Mouse (Mus musculus): ENCODE measurements around the gene C1qtnf4. TPM values are rescaled to one million over a fixed set of nuclear protein-coding genes. Genes with fewer than 3 reads are reported as not detected.

Gene C1qtnf4
- polyA plus RNA-seq, 1 experiment from 2014 or later: 18.4 TPM

DNA sequence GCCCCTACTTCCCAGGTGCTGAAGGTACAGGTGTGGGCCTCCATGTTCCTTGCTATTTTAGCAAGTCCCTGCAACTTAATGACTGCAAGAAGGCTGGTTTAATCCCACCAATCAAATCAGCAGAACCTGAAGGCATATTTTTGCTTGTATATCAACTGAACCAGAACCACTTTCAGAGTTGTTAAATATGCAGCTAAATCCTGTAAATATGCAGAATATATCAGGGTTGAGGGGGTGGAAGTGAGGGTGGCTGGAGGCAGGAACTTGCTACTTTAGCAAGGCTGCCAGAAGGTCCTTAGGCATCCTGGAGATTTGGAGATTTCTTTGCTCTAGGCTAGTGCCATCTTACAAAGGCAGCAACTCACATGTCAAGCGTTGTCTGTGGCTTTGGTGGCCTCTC, 29.9 kb downstream of the C1qtnf4 start:
- whole genome bisulfite sequencing: 78% methylated on average over 1 of the region's 1 CpGs
- DNase-seq (ENCODE audit: low spot score) (no peak), ATAC-seq (no peak)
- Histone ChIP-seq H3K9ac (ENCODE audit: low read length) (peak overlapping the region; percentile 26; the same call in 1 of the 2 replicates), H3K4me2 (ENCODE audit: low read length) (peak overlapping the region; percentile 81; the same call in 1 of the 2 replicates), H3K4me3 (ENCODE audit: low read depth, low read length) (no peak overlapping the region), H3K4me1 (ENCODE audit: control insufficient read depth, insufficient read depth, low read length) (peaks cover 10% of the 10 kb centered on the region; the same call in 1 of the 2 replicates), H3K27me3 (replicated peaks; ENCODE audit: control insufficient read depth, insufficient read depth, low read length) (no peaks in the 10 kb centered on the region), H3K27ac (ENCODE audit: low read depth, low read length) (no peak overlapping the region), H3K36me3 (ENCODE audit: control insufficient read depth, insufficient read depth, low read length) (peaks cover 30% of the 10 kb centered on the region), H3K9me3 (replicated peaks; ENCODE audit: control insufficient read depth, low read length) (no peaks in the 10 kb centered on the region)

DNA sequence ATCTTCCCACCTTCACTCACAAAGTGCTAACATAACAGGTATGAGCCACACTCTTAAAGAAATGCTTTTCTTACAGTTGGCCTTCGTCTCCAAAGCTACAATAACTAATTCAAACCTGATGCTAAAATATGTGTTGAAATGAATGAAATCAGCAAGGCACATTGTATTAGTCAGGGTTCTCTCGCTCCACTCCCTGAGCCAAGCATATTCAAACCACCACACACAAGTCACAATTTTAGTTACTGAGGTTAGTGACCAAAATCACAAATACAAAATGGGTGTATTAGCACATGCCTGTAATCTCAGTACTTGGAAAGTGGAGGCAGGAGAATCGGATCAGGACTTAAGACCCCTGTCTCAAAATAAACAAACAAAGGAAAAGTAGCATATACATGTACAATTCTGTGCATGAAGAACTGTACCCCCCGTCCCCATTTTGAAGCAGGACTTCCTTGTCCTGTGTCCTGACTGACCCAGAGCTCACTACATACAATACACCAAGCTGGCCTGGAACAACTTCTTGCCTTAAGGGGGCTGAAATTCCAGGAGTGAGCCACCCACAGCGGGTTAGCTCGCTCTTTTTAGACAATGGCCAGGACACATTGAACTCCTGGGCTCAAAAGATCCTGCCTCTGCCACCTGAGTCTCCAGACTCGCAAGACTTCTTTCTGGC, 31.0 kb downstream of the C1qtnf4 start:
- Histone ChIP-seq H3K4me3 (ENCODE audit: low read depth, low read length) (peak overlapping the region; percentile 62), H3K4me1 (ENCODE audit: control insufficient read depth, insufficient read depth, low read length) (peaks cover 10% of the 10 kb centered on the region; the same call in 1 of the 2 replicates), H3K27me3 (replicated peaks; ENCODE audit: control insufficient read depth, insufficient read depth, low read length) (no peaks in the 10 kb centered on the region), H3K4me2 (ENCODE audit: low read length) (peak overlapping the region; percentile 81), H3K36me3 (ENCODE audit: control insufficient read depth, insufficient read depth, low read length) (peaks cover 18% of the 10 kb centered on the region), H3K9me3 (replicated peaks; ENCODE audit: control insufficient read depth, low read length) (no peaks in the 10 kb centered on the region), H3K27ac (ENCODE audit: low read depth, low read length) (peak overlapping the region; percentile 86), H3K9ac (ENCODE audit: low read length) (peak overlapping the region; percentile 99)
- DNase-seq (ENCODE audit: low spot score) (peak; percentile 22), ATAC-seq (peak; percentile 8; the same call in 1 of the 2 replicates)
- WGBS: 26% methylated on average over 7 of the region's 7 CpGs

DNA sequence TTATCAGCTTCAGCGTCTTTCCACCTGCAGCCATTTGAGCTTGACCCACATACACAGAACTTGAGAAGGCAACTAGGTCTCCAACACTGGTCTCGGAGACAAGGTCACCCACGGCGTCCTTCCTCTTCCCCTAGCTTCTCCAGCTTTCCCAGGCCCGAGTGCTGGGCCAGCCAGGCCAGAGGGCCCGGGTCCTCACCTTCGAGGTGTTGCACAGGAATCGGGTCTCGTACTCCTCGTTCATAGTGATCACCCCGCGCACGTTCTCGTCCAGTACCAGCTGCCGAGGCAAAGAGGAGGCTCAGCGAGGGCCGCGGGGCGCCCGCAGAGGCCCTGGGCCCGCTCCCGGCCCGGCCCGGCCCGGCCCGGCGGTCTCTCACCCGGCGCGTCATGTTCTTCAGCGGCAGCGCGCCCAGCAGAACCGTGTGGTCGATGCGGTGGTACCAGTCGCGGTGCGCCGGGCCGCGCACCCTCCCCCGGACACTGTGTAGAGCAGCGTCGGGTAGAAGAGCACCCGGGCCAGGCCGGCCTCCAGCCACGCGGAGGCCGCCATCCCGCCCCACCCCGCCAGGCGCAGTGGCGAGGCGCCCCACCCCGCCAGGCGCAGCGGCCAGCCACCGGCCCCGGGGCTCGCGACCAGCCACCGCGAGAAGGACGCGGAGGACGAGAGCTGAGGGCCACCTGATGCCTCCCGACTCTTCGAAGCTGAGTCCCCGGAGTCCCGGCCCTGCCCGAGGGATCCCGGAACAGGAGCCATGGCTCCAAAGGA, 31.8 kb downstream of the C1qtnf4 start:
- ATAC-seq: peak; percentile 87
- H3K4me3 ChIP-seq (ENCODE audit: low read depth, low read length): peak overlapping the region; percentile 62
- under 1% methylated on average over 73 of the region's 73 CpGs for WGBS

DNA sequence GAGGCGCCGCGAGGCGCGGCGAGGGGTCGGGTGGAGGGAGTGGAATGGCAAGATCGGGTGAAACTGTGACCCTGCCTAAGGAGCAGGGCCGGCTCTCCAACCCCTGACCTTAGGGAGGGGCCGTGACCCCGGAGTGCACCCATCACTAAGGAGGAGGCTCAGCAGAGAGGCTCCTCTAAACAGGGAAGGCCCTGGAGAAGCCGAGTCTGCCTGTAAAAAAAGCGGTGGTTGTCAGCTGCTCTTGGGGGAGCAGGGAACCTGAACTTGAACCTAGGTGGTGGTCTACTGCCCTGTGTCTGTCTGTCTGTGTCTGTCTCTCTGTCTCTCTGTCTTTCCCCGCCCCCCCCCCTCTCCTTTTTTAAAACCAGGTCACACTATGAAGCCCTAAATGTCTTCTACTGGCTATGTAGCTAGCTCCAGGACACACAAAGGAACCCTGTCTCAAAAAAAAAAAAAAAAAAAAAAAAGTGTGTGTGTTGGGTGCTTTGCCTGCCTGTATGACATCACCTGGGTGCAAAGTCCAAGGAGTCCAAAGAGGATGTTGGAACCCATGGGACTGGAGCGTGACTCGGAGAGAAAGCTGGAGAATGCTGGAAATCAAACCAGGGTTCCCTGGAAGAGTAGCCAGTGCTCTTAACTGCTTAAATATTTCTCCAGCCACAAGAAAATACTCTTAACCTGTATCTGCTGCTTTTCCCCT, 32.5 kb downstream of the C1qtnf4 start:
- ATAC-seq (peak; percentile 44), DNase-seq (ENCODE audit: low spot score) (no peak)
- WGBS: 12% methylated on average over 15 of the region's 16 CpGs

More for the DNA sequence above, 31.8 kb downstream of the C1qtnf4 start:
- DNase-seq (ENCODE audit: low spot score): peak; percentile 60
- H3K27ac ChIP-seq (ENCODE audit: low read depth, low read length): peak overlapping the region; percentile 86
- H3K9me3 ChIP-seq (replicated peaks; ENCODE audit: control insufficient read depth, low read length): no peaks in the 10 kb centered on the region
- H3K4me2 ChIP-seq (ENCODE audit: low read length): peak overlapping the region; percentile 81
- H3K9ac ChIP-seq (ENCODE audit: low read length): peak overlapping the region; percentile 99
- no peaks in the 10 kb centered on the region for H3K27me3 ChIP-seq (replicated peaks; ENCODE audit: control insufficient read depth, insufficient read depth, low read length)
- peaks cover 10% of the 10 kb centered on the region; the same call in 1 of the 2 replicates for H3K4me1 ChIP-seq (ENCODE audit: control insufficient read depth, insufficient read depth, low read length)
- peaks cover 14% of the 10 kb centered on the region; the same call in 1 of the 2 replicates for H3K36me3 ChIP-seq (ENCODE audit: control insufficient read depth, insufficient read depth, low read length)

DNA sequence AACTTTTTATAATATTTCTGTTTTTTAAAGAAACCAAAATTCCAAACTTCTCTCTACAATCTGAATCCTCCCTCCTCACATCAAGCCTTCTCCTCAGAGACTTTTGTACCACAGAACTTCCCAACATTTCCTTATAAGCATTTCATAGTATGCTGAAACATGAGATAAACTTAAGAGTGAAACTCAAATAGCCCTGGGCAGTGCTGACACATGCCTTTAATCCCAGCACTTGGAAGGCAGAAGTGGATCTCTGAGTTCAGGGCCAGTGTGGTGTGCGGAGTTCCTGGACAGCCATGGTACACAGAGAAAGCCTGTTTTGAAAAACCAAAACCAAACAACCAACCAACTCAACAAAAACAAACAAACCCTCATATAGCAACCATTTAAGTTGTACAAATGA, 35.5 kb downstream of the C1qtnf4 start:
- Histone ChIP-seq H3K9ac (ENCODE audit: low read length) (no peak overlapping the region), H3K36me3 (ENCODE audit: control insufficient read depth, insufficient read depth, low read length) (no peaks in the 10 kb centered on the region), H3K9me3 (replicated peaks; ENCODE audit: control insufficient read depth, low read length) (no peaks in the 10 kb centered on the region), H3K27me3 (replicated peaks; ENCODE audit: control insufficient read depth, insufficient read depth, low read length) (no peaks in the 10 kb centered on the region), H3K4me3 (ENCODE audit: low read depth, low read length) (no peak overlapping the region), H3K4me1 (ENCODE audit: control insufficient read depth, insufficient read depth, low read length) (peaks cover 5% of the 10 kb centered on the region; the same call in 1 of the 2 replicates), H3K4me2 (ENCODE audit: low read length) (no peak overlapping the region), H3K27ac (ENCODE audit: low read depth, low read length) (no peak overlapping the region)
- WGBS: 97% methylated on average over 1 of the region's 1 CpGs
- ATAC-seq (no peak), DNase-seq (ENCODE audit: low spot score) (no peak)

More for the DNA sequence above, 32.5 kb downstream of the C1qtnf4 start:
- Histone ChIP-seq H3K36me3 (ENCODE audit: control insufficient read depth, insufficient read depth, low read length) (peaks cover 8% of the 10 kb centered on the region; the same call in 1 of the 2 replicates), H3K4me2 (ENCODE audit: low read length) (peak overlapping the region; percentile 81), H3K9ac (ENCODE audit: low read length) (peak overlapping the region; percentile 99), H3K4me3 (ENCODE audit: low read depth, low read length) (peak overlapping the region; percentile 62), H3K4me1 (ENCODE audit: control insufficient read depth, insufficient read depth, low read length) (peaks cover 10% of the 10 kb centered on the region; the same call in 1 of the 2 replicates), H3K27me3 (replicated peaks; ENCODE audit: control insufficient read depth, insufficient read depth, low read length) (no peaks in the 10 kb centered on the region), H3K9me3 (replicated peaks; ENCODE audit: control insufficient read depth, low read length) (no peaks in the 10 kb centered on the region), H3K27ac (ENCODE audit: low read depth, low read length) (peak overlapping the region; percentile 86)

DNA sequence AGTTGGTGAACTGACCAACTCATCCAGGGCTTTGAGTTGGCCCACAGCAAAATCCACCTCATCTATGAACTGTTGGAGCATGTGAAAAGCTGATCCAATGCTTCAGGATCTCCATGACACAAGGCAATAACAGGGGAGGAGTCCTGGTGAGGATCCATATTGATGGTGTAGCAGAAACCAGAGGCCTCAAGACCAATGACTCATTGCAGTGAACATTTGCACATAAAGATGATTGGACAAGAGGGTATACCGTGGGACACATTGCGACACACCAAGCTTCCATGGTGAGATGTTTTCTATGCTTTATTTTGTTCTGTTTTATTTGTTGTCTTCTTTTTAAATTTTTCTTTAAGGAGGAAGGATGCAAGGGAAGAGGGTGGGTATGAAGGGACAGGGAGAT, 37.0 kb downstream of the C1qtnf4 start:
- H3K4me3 ChIP-seq (ENCODE audit: low read depth, low read length): no peak overlapping the region
- ATAC-seq: no peak
- 94% methylated on average over 2 of the region's 2 CpGs for WGBS
- H3K4me1 ChIP-seq (ENCODE audit: control insufficient read depth, insufficient read depth, low read length): no peaks in the 10 kb centered on the region; the same call in 1 of the 2 replicates
- H3K9me3 ChIP-seq (replicated peaks; ENCODE audit: control insufficient read depth, low read length): no peaks in the 10 kb centered on the region
- no peaks in the 10 kb centered on the region for H3K36me3 ChIP-seq (ENCODE audit: control insufficient read depth, insufficient read depth, low read length)
- no peak overlapping the region for H3K9ac ChIP-seq (ENCODE audit: low read length)
- no peak for DNase-seq (ENCODE audit: low spot score)
- H3K4me2 ChIP-seq (ENCODE audit: low read length): no peak overlapping the region
- no peaks in the 10 kb centered on the region for H3K27me3 ChIP-seq (replicated peaks; ENCODE audit: control insufficient read depth, insufficient read depth, low read length)
- no peak overlapping the region for H3K27ac ChIP-seq (ENCODE audit: low read depth, low read length)

DNA sequence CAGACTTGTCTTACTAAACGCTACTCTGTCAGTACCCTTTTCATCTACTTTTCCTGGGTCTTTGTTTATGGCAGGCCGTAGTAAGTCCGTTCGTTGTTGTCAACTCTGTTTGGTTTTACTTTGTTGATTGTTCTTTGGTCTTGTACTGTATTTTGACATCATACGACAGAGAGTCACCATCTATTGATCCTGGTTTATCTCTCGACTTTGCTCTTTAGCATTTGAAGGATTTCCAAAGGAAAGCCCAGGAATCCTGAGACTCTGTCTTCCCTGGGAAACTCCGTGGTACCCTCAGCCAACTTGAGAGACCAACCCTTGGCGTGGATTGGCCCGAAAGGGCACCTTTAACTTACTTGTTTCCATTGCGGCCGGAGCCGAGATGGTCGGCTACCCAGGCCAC, 42.9 kb downstream of the C1qtnf4 start:
- WGBS: 83% methylated on average over 13 of the region's 13 CpGs
- ATAC-seq: no peak

DNA sequence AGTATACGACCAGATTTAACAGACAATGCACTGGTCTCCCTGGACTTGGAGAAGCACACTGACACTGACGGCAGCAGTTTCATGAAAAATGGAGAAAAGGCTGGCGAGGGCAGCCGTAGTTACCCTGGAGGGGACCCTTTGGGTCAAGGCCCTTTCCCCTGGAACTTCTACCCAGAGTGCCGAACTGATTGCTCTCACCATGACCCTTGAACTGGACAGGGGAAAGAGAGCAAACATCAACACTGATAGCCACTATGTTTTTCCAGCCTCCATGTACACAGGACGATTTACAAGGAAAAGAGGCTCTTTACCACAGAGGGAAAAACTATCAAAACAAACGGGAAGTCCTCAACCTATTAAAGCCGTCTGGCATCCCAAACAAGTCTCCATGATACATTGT, 46.2 kb downstream of the C1qtnf4 start:
- DNase-seq (ENCODE audit: low spot score) (no peak), ATAC-seq (no peak)
- no peak overlapping the region for H3K27ac ChIP-seq (ENCODE audit: low read depth, low read length)
- no peaks in the 10 kb centered on the region for H3K27me3 ChIP-seq (replicated peaks; ENCODE audit: control insufficient read depth, insufficient read depth, low read length)
- H3K4me2 ChIP-seq (ENCODE audit: low read length): no peak overlapping the region
- H3K9ac ChIP-seq (ENCODE audit: low read length): no peak overlapping the region
- H3K4me3 ChIP-seq (ENCODE audit: low read depth, low read length): no peak overlapping the region
- no peaks in the 10 kb centered on the region for H3K36me3 ChIP-seq (ENCODE audit: control insufficient read depth, insufficient read depth, low read length)
- 88% methylated on average over 8 of the region's 8 CpGs for WGBS
- no peaks in the 10 kb centered on the region for H3K9me3 ChIP-seq (replicated peaks; ENCODE audit: control insufficient read depth, low read length)
- H3K4me1 ChIP-seq (ENCODE audit: control insufficient read depth, insufficient read depth, low read length): no peaks in the 10 kb centered on the region

More for the DNA sequence above, 42.9 kb downstream of the C1qtnf4 start:
- Histone ChIP-seq H3K27ac (ENCODE audit: low read depth, low read length) (no peak overlapping the region), H3K27me3 (replicated peaks; ENCODE audit: control insufficient read depth, insufficient read depth, low read length) (no peaks in the 10 kb centered on the region), H3K36me3 (ENCODE audit: control insufficient read depth, insufficient read depth, low read length) (no peaks in the 10 kb centered on the region), H3K4me3 (ENCODE audit: low read depth, low read length) (no peak overlapping the region), H3K4me1 (ENCODE audit: control insufficient read depth, insufficient read depth, low read length) (no peaks in the 10 kb centered on the region), H3K9me3 (replicated peaks; ENCODE audit: control insufficient read depth, low read length) (no peaks in the 10 kb centered on the region), H3K9ac (ENCODE audit: low read length) (no peak overlapping the region), H3K4me2 (ENCODE audit: low read length) (no peak overlapping the region)
- DNase-seq (ENCODE audit: low spot score): no peak

Measured in forebrain, embryonic 14.5 days (tissue).